Mouse (Mus musculus) embryonic facial prominence, embryonic 12.5 days (tissue): ENCODE measurements around the gene Igfn1. TPM values are rescaled to one million over a fixed set of nuclear protein-coding genes. Genes with fewer than 3 reads are reported as not detected.
A peak's percentile ranks its signal among the peaks of the same experiment; 100 is the strongest.

Source experiments
- ATAC-seq: fragments of 200-750 bp; cut with Nextera tagmentation; 2 replicates; pipeline ENCODE4 v1.8.0; 2017; ENCODE audit not compliant: insufficient number of reproducible peaks, insufficient read depth, low FRiP score, low TSS enrichment
- H3K27ac ChIP-seq: fragments of 300-500 bp; sonication (generic); 2 replicates; pipeline ENCODE4 v1.5.1; 2016; ENCODE audit warnings: mild to moderate bottlenecking
- H3K27me3 ChIP-seq: fragments of 300-500 bp; sonication (generic); 2 replicates; pipeline ENCODE4 v1.6.1; 2016; ENCODE audit warnings: mild to moderate bottlenecking, moderate library complexity
- H3K36me3 ChIP-seq: fragments of 300-500 bp; sonication (generic); 2 replicates; pipeline ENCODE4 v1.6.1; 2016; ENCODE audit warnings: mild to moderate bottlenecking
- H3K4me1 ChIP-seq: fragments of 300-500 bp; sonication (generic); 2 replicates; pipeline ENCODE4 v1.6.1; 2016
- H3K4me2 ChIP-seq: fragments of 300-500 bp; sonication (generic); replicated peaks from 2 replicates; pipeline ENCODE4 v1.6.1; 2016; ENCODE audit warnings: mild to moderate bottlenecking, moderate library complexity
- H3K4me3 ChIP-seq: fragments of 300-500 bp; sonication (generic); 2 replicates; pipeline ENCODE4 v1.5.1; 2016; ENCODE audit warnings: mild to moderate bottlenecking
- H3K9ac ChIP-seq: fragments of 300-500 bp; sonication (generic); 2 replicates; pipeline ENCODE4 v1.6.1; 2016; ENCODE audit warnings: mild to moderate bottlenecking, moderate library complexity
- H3K9me3 ChIP-seq: fragments of 300-500 bp; sonication (generic); 2 replicates; pipeline ENCODE4 v1.6.1; 2016; ENCODE audit warnings: mild to moderate bottlenecking, moderate library complexity
- WGBS: fragments of 180-500 bp; shearing (Covaris S2); methylation state at CpG from one replicate; pipeline ENCODE4 v1.1.7; 2016; 5-methylcytosine and 5-hydroxymethylcytosine counted together
- polyA plus RNA-seq: library from polyadenylated mRNA; unstranded; fragments of >200 nt; fragmentation: Nextera tagmentation; extraction: Ambion mirVana; gene quantifications from 2 replicates; pipeline ENCODE4 v1.2.1, GENCODE M21; 2016

The Igfn1 gene
- polyA plus RNA-seq, 1 experiment from 2014 or later: 0.09 TPM

GRCm38 (mm10) chr1:135958483-135958882 is 47.7 kb downstream of the Igfn1 start:
- 0 out of 2 replicates have a peak, but pooled peaks cover 3% of the 10 kb centered on the region for H3K27me3 ChIP-seq
- H3K27ac ChIP-seq: no peak overlapping the region
- no peak overlapping the region for H3K4me3 ChIP-seq
- no peaks in the 10 kb centered on the region for H3K4me1 ChIP-seq
- H3K36me3 ChIP-seq: no peaks in the 10 kb centered on the region
- 45% methylated on average over 4 of the region's 4 CpGs for WGBS
- ATAC-seq: no peak
- H3K4me2 ChIP-seq: no peak overlapping the region
- no peaks in the 10 kb centered on the region for H3K9me3 ChIP-seq
- H3K9ac ChIP-seq: no peak overlapping the region

DNA sequence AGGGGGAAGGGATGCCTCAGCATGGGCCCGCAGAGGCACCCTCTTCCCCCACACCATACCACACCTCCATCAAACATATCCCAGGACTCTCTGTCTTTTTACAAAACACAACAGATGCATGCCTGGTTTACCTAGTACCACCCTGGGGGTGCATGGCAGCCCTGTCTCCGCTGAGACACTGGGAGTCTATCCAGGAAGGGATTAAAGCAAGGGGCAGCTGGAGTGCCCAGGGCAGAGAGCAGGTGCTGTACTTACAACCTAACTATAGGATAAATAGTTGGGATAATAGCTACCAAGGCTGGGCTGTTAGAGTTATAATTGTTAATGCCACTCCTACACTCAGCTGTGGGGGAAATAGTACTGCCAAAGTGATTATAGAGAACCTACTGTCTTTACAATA is 57.3 kb downstream of the Igfn1 start:
- Histone ChIP-seq H3K27me3 (peaks cover 4% of the 10 kb centered on the region; the same call in 1 of the 2 replicates), H3K27ac (no peak overlapping the region), H3K4me3 (no peak overlapping the region), H3K9ac (no peak overlapping the region), H3K9me3 (no peaks in the 10 kb centered on the region), H3K36me3 (no peaks in the 10 kb centered on the region), H3K4me2 (no peak overlapping the region), H3K4me1 (no peaks in the 10 kb centered on the region)
- 58% methylated on average over 2 of the region's 2 CpGs for whole genome bisulfite sequencing
- no peak for ATAC-seq

- Histone ChIP-seq H3K4me3 (no peak overlapping the region), H3K4me2 (no peak overlapping the region), H3K27me3 (peaks cover 18% of the 10 kb centered on the region), H3K36me3 (no peaks in the 10 kb centered on the region), H3K4me1 (no peaks in the 10 kb centered on the region), H3K27ac (no peak overlapping the region), H3K9me3 (no peaks in the 10 kb centered on the region), H3K9ac (no peak overlapping the region)
- 68% methylated on average over 4 of the region's 4 CpGs for WGBS
- no peak for ATAC-seq
These were observed 59.9 kb downstream of the Igfn1 start for GRCm38 (mm10) chr1:135946247-135946646.

DNA sequence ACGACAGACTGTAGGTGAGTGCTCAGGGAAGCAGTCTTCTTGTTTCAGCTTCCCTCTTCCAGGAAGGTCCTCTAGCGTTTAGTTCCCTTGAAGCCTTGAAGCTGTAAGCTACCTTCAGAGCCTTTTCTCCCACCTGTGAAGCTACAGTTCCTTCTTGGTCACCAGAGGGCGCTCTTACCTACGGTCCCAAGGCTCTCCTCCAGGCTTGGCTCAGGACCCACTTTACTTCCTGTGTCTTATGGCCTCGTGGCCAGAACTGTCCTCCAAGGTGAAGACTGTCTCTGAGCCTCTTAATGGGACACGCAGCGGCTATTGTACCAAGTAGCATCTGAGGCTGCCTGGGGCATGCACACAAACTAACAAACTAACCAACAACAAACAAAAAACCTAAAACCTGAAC is 60.4 kb downstream of the Igfn1 start:
- H3K27ac ChIP-seq: no peak overlapping the region
- no peak overlapping the region for H3K9ac ChIP-seq
- WGBS: 13% methylated on average over 7 of the region's 7 CpGs
- no peaks in the 10 kb centered on the region for H3K4me1 ChIP-seq
- H3K9me3 ChIP-seq: no peaks in the 10 kb centered on the region
- no peak for ATAC-seq
- no peaks in the 10 kb centered on the region for H3K36me3 ChIP-seq
- no peak overlapping the region for H3K4me2 ChIP-seq
- peaks cover 18% of the 10 kb centered on the region for H3K27me3 ChIP-seq
- no peak overlapping the region for H3K4me3 ChIP-seq

- WGBS: 47% methylated on average over 12 of the region's 12 CpGs
- Histone ChIP-seq H3K4me1 (no peaks in the 10 kb centered on the region), H3K9ac (no peak overlapping the region), H3K27ac (no peak overlapping the region), H3K4me3 (no peak overlapping the region), H3K27me3 (peaks cover 18% of the 10 kb centered on the region), H3K4me2 (peak overlapping the region; percentile 24; the same call in 1 of the 2 replicates), H3K36me3 (no peaks in the 10 kb centered on the region), H3K9me3 (no peaks in the 10 kb centered on the region)
- ATAC-seq: no peak
These were observed 61.4 kb downstream of the Igfn1 start for GRCm38 (mm10) chr1:135944526-135945259.

DNA sequence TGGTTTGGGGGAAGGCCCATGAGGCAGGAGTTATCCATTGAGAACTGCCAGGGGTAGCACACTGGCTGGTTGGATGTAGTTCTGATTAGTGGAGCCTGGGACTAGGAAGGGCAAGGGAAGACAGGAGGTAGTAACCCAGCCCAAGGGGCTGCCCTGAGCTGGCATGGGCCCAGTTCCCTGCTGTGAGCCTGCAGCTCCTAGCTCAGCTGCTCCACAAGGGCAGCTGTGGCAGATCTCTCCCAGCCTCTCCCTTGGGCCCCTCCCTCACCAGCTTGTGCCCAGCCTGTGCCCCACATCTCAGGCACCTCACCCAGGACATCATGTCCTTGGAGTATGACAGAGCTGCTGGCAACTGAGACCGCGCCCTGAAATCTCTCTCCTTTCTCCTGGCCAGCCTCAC is 62.4 kb downstream of the Igfn1 start:
- Histone ChIP-seq H3K27ac (no peak overlapping the region), H3K9ac (no peak overlapping the region), H3K4me1 (no peaks in the 10 kb centered on the region), H3K36me3 (no peaks in the 10 kb centered on the region), H3K4me2 (no peak overlapping the region), H3K9me3 (no peaks in the 10 kb centered on the region), H3K27me3 (peaks cover 18% of the 10 kb centered on the region), H3K4me3 (no peak overlapping the region)
- no peak for ATAC-seq
- 89% methylated on average over 2 of the region's 2 CpGs for WGBS

DNA sequence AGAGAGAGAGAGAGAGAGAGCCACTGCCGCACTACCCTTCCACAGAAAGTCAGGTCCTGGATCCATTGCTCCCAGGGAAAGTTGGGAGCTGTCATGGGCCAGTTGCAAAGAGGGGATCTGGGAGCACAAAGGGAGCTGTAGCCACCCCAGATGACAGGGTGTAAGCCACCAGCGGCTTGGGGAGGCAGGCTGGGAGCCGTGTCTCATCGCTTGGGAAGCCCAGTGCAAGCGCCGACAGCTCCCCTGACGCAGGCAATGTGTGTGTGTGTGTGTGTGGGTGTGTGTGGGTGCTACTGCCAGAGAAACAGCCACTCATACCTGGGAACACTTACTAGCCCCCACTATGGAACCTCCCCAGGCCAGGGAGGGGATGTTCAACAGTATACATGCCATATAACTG is 64.0 kb downstream of the Igfn1 start:
- no peaks in the 10 kb centered on the region for H3K9me3 ChIP-seq
- H3K27me3 ChIP-seq: peaks cover 18% of the 10 kb centered on the region
- H3K36me3 ChIP-seq: no peaks in the 10 kb centered on the region
- 39% methylated on average over 7 of the region's 7 CpGs for WGBS
- H3K4me2 ChIP-seq: no peak overlapping the region
- no peak overlapping the region for H3K27ac ChIP-seq
- H3K4me1 ChIP-seq: no peaks in the 10 kb centered on the region
- no peak overlapping the region for H3K9ac ChIP-seq
- H3K4me3 ChIP-seq: no peak overlapping the region
- no peak for ATAC-seq

DNA sequence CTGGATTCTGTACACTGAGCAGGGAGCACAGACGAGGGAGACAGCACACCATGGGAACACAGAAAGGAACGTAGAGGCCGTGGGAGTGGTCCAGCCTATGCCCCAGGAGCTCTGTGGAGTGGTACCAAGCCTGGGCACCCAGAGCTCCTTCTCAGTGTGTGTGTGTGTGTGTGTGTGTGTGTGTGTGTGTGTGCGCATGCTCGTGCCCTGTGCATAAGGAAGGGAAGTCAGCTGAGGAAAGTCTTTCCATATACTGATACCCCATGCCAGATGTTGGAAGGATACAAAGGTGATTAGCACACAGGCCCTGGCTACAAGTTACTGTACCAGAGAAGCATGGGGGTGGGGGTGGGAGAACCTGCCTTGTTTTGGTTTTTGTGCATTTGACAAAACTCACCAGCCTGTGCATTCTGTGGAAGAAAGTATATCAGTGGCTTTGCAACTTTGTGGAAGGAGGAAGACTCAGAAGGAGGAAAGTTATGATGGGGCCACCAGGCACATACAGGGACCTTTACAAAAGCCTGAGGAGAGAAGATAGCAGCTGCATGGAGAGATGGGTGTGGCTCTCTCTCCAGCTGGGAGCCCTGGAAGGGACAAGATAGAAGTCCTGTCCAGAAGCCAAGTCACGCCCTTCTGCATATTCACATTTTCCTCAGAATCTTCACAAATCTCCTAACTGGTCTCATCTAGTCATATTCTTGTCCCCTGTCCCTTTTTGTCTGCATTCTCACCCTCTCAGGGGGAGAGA is 64.7 kb downstream of the Igfn1 start:
- ATAC-seq: no peak
- Histone ChIP-seq H3K9ac (no peak overlapping the region), H3K36me3 (no peaks in the 10 kb centered on the region), H3K9me3 (no peaks in the 10 kb centered on the region), H3K27ac (no peak overlapping the region), H3K4me3 (no peak overlapping the region), H3K27me3 (peaks cover 18% of the 10 kb centered on the region), H3K4me2 (no peak overlapping the region), H3K4me1 (no peaks in the 10 kb centered on the region)
- 71% methylated on average over 6 of the region's 6 CpGs for WGBS

GRCm38 (mm10) chr1:135936091-135936490 is 70.1 kb downstream of the Igfn1 start:
- no peak for ATAC-seq
- no peaks in the 10 kb centered on the region for H3K9me3 ChIP-seq
- H3K27ac ChIP-seq: no peak overlapping the region
- H3K9ac ChIP-seq: no peak overlapping the region
- no peak overlapping the region for H3K4me2 ChIP-seq
- WGBS: 83% methylated on average over 1 of the region's 1 CpGs
- H3K4me3 ChIP-seq: no peak overlapping the region
- H3K4me1 ChIP-seq: no peaks in the 10 kb centered on the region
- H3K27me3 ChIP-seq: no peaks in the 10 kb centered on the region
- H3K36me3 ChIP-seq: no peaks in the 10 kb centered on the region

GRCm38 (mm10) chr1:135933704-135934293 is 72.3 kb downstream of the Igfn1 start:
- Histone ChIP-seq H3K4me2 (no peak overlapping the region), H3K27me3 (no peaks in the 10 kb centered on the region), H3K27ac (no peak overlapping the region), H3K4me1 (no peaks in the 10 kb centered on the region), H3K9ac (no peak overlapping the region), H3K36me3 (no peaks in the 10 kb centered on the region), H3K9me3 (no peaks in the 10 kb centered on the region), H3K4me3 (no peak overlapping the region)
- 66% methylated on average over 18 of the region's 18 CpGs for WGBS
- 0 out of 2 replicates have a peak, but pooled peaks have one; percentile 49 for ATAC-seq

DNA sequence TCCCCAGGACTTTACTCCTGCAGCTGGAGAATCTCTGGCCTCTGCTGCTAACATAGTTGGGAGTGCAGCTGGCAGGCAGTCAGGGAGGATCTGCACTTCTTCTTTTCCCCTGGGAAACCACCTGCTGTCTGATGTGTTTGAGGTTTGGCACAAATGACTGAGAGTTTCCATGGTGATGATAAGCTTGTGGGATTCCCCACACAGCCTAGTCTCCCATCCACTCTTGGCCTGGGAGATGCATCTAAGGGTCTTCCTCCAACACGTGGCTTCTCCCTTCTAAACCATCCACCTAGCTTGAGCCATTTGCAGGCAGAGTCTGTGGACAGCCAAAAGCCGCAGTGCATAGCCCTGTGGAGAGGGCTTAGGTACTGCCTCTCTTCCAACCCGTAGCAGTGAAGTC is 76.3 kb downstream of the Igfn1 start:
- Histone ChIP-seq H3K36me3 (no peaks in the 10 kb centered on the region), H3K9me3 (no peaks in the 10 kb centered on the region), H3K4me2 (no peak overlapping the region), H3K4me1 (no peaks in the 10 kb centered on the region), H3K27ac (no peak overlapping the region), H3K27me3 (no peaks in the 10 kb centered on the region; the same call in 1 of the 2 replicates), H3K4me3 (no peak overlapping the region), H3K9ac (no peak overlapping the region)
- no peak for ATAC-seq
- WGBS: 49% methylated on average over 3 of the region's 3 CpGs

- Histone ChIP-seq H3K9ac (no peak overlapping the region), H3K4me1 (no peaks in the 10 kb centered on the region), H3K27me3 (peaks cover 34% of the 10 kb centered on the region), H3K4me2 (no peak overlapping the region), H3K4me3 (no peak overlapping the region), H3K9me3 (no peaks in the 10 kb centered on the region), H3K36me3 (no peaks in the 10 kb centered on the region), H3K27ac (no peak overlapping the region)
- 78% methylated on average over 5 of the region's 5 CpGs for WGBS
- ATAC-seq: no peak
These were observed 80.3 kb downstream of the Igfn1 start for GRCm38 (mm10) chr1:135925848-135926247.
